Mouse (Mus musculus) hindbrain, embryonic 11.5 days (tissue): ENCODE results near the gene Ldhb. TPM values are rescaled to one million over a fixed set of nuclear protein-coding genes. Genes with fewer than 3 reads are reported as not detected.
A peak's percentile ranks its signal among the peaks of the same experiment; 100 is the strongest.
"Not testable (repeated sequence)": the region's sequence is repeated elsewhere in the genome, so short reads cannot be mapped to it uniquely, and the experiment has no call there.

Source experiments
- ATAC-seq: fragments of 200-750 bp; cut with Nextera tagmentation; 2 replicates; pipeline ENCODE4 v1.8.0; 2017; ENCODE audit warnings: mild to moderate bottlenecking, moderate TSS enrichment, moderate library complexity; ENCODE audit not compliant: low FRiP score
- DNase-seq: peaks from one replicate; pipeline ENCODE4 v3.0.0-alpha.2; 2015; ENCODE audit warnings: low spot score
- H3K27ac ChIP-seq: fragments of 300-500 bp; sonication (generic); 2 replicates; pipeline ENCODE4 v1.5.1; 2014; ENCODE audit warnings: mild to moderate bottlenecking, low read depth, low read length
- H3K27me3 ChIP-seq: fragments of 300-500 bp; sonication (generic); 2 replicates; pipeline ENCODE4 v1.6.1; 2014; ENCODE audit warnings: mild to moderate bottlenecking, low read length, moderate library complexity, mixed read lengths; ENCODE audit not compliant: control insufficient read depth, insufficient read depth
- H3K36me3 ChIP-seq: fragments of 300-500 bp; sonication (generic); 2 replicates; pipeline ENCODE4 v1.6.1; 2014; ENCODE audit warnings: mild to moderate bottlenecking, low read length, moderate library complexity, mixed read lengths; ENCODE audit not compliant: control insufficient read depth, insufficient read depth
- H3K4me1 ChIP-seq: fragments of 300-500 bp; sonication (generic); replicated peaks from 2 replicates; pipeline ENCODE4 v1.6.1; 2014; ENCODE audit warnings: low read length, mixed read lengths; ENCODE audit not compliant: control insufficient read depth, insufficient read depth
- H3K4me2 ChIP-seq: fragments of 300-500 bp; sonication (generic); replicated peaks from 2 replicates; pipeline ENCODE4 v1.6.1; 2014; ENCODE audit warnings: mild to moderate bottlenecking, low read depth, low read length
- H3K4me3 ChIP-seq: fragments of 300-500 bp; sonication (generic); 2 replicates; pipeline ENCODE4 v1.5.1; 2014; ENCODE audit warnings: low read depth, low read length
- H3K9ac ChIP-seq: fragments of 300-500 bp; sonication (generic); 2 replicates; pipeline ENCODE4 v1.6.1; 2014; ENCODE audit warnings: low read depth, low read length
- H3K9me3 ChIP-seq: fragments of 300-500 bp; sonication (generic); 2 replicates; pipeline ENCODE4 v1.6.1; 2016; ENCODE audit warnings: low read length; ENCODE audit not compliant: control insufficient read depth
- WGBS: fragments of 180-500 bp; shearing (Covaris S2); extraction: QIAGEN DNeasy Blood & Tissue Kit; methylation state at CpG from one replicate; pipeline ENCODE4 v1.1.7; 2014; 5-methylcytosine and 5-hydroxymethylcytosine counted together
- polyA plus RNA-seq: library from polyadenylated mRNA; unstranded; fragments of >200 nt; fragmentation: Nextera tagmentation; extraction: Ambion mirVana; gene quantifications from 2 replicates; pipeline ENCODE4 v1.2.1, GENCODE M21; 2014

The Ldhb gene
- polyA plus RNA-seq, 1 experiment from 2014 or later = 388 TPM

- Histone ChIP-seq H3K27ac (no peak overlapping the region), H3K27me3 (peaks cover 4% of the 10 kb centered on the region; the same call in 1 of the 2 replicates), H3K36me3 (no peaks in the 10 kb centered on the region), H3K4me2 (peak overlapping the region; percentile 57), H3K9ac (peak overlapping the region; percentile 59), H3K4me1 (0 out of 2 replicates have a peak, but pooled peaks cover 3% of the 10 kb centered on the region), H3K9me3 (no peaks in the 10 kb centered on the region), H3K4me3 (peak overlapping the region; percentile 54)
- WGBS = 1% methylated on average over 30 of the region's 30 CpGs
- peak; percentile 77 for ATAC-seq
- no peak for DNase-seq
These were observed 548 bp downstream of the Ldhb start for GRCm38 (mm10) chr6:142507033-142507784.

- Histone ChIP-seq H3K4me1 (0 out of 2 replicates have a peak, but pooled peaks cover 3% of the 10 kb centered on the region), H3K36me3 (no peaks in the 10 kb centered on the region), H3K27me3 (peaks cover 4% of the 10 kb centered on the region; the same call in 1 of the 2 replicates), H3K9me3 (no peaks in the 10 kb centered on the region), H3K27ac (no peak overlapping the region), H3K4me3 (peak overlapping the region; percentile 54), H3K9ac (peak overlapping the region; percentile 59), H3K4me2 (peak overlapping the region; percentile 57)
- DNase-seq (peak; percentile 23), ATAC-seq (no peak)
- WGBS = 7% methylated on average over 10 of the region's 10 CpGs
These were observed 1.3 kb downstream of the Ldhb start for GRCm38 (mm10) chr6:142506338-142507032.

- H3K27ac ChIP-seq = no peak overlapping the region
- no peaks in the 10 kb centered on the region for H3K36me3 ChIP-seq
- 80% methylated on average over 8 of the region's 8 CpGs for WGBS
These were observed 4.2 kb downstream of the Ldhb start for GRCm38 (mm10) chr6:142503601-142504000.

GRCm38 (mm10) chr6:142502519-142503125, 5.1 kb downstream of the Ldhb start:
- DNase-seq = no peak
- no peaks in the 10 kb centered on the region for H3K36me3 ChIP-seq
- no peak overlapping the region for H3K4me3 ChIP-seq
- H3K9me3 ChIP-seq = no peaks in the 10 kb centered on the region
- no peaks in the 10 kb centered on the region; the same call in 1 of the 2 replicates for H3K27me3 ChIP-seq
- 0 out of 2 replicates have a peak, but pooled peaks cover 3% of the 10 kb centered on the region for H3K4me1 ChIP-seq
- 91% methylated on average over 10 of the region's 10 CpGs for WGBS
- no peak overlapping the region for H3K4me2 ChIP-seq
- no peak overlapping the region for H3K27ac ChIP-seq
- ATAC-seq = no peak
- no peak overlapping the region for H3K9ac ChIP-seq

More at GRCm38 (mm10) chr6:142503601-142504000, 4.2 kb downstream of the Ldhb start:
- H3K9ac ChIP-seq = no peak overlapping the region
- DNase-seq (no peak), ATAC-seq (no peak)
- 0 out of 2 replicates have a peak, but pooled peaks cover 3% of the 10 kb centered on the region for H3K4me1 ChIP-seq
- H3K4me2 ChIP-seq = no peak overlapping the region
- no peak overlapping the region for H3K4me3 ChIP-seq
- no peaks in the 10 kb centered on the region for H3K9me3 ChIP-seq
- no peaks in the 10 kb centered on the region; the same call in 1 of the 2 replicates for H3K27me3 ChIP-seq

- H3K9ac ChIP-seq, H3K4me3 ChIP-seq, ATAC-seq, H3K4me1 ChIP-seq, H3K9me3 ChIP-seq, H3K4me2 ChIP-seq, H3K36me3 ChIP-seq, DNase-seq, H3K27ac ChIP-seq, H3K27me3 ChIP-seq: not testable (repeated sequence)
- WGBS = 91% methylated on average over 6 of the region's 6 CpGs
These were observed 17.6 kb downstream of the Ldhb start for GRCm38 (mm10) chr6:142490114-142490513.

GRCm38 (mm10) chr6:142487638-142488037, 20.1 kb downstream of the Ldhb start:
- H3K27ac ChIP-seq = no peak overlapping the region
- H3K4me1 ChIP-seq = no peaks in the 10 kb centered on the region
- no peaks in the 10 kb centered on the region for H3K27me3 ChIP-seq
- H3K9ac ChIP-seq = no peak overlapping the region
- no peak overlapping the region for H3K4me2 ChIP-seq
- no peak overlapping the region for H3K4me3 ChIP-seq
- DNase-seq (no peak), ATAC-seq (no peak)
- H3K9me3 ChIP-seq = no peaks in the 10 kb centered on the region
- WGBS = 92% methylated on average over 9 of the region's 9 CpGs
- peaks cover 9% of the 10 kb centered on the region; the same call in 1 of the 2 replicates for H3K36me3 ChIP-seq

GRCm38 (mm10) chr6:142485478-142486123, 22.2 kb downstream of the Ldhb start:
- 91% methylated on average over 4 of the region's 4 CpGs for WGBS
- no peak overlapping the region for H3K9ac ChIP-seq
- H3K27ac ChIP-seq = no peak overlapping the region
- H3K4me2 ChIP-seq = no peak overlapping the region
- H3K9me3 ChIP-seq = no peaks in the 10 kb centered on the region
- 0 out of 2 replicates have a peak, but pooled peaks cover 5% of the 10 kb centered on the region for H3K36me3 ChIP-seq
- ATAC-seq (no peak), DNase-seq (no peak)
- no peaks in the 10 kb centered on the region for H3K4me1 ChIP-seq
- H3K27me3 ChIP-seq = no peaks in the 10 kb centered on the region
- no peak overlapping the region for H3K4me3 ChIP-seq

- DNase-seq (no peak), ATAC-seq (no peak)
- H3K4me2 ChIP-seq = no peak overlapping the region
- no peaks in the 10 kb centered on the region for H3K9me3 ChIP-seq
- no peaks in the 10 kb centered on the region for H3K27me3 ChIP-seq
- H3K27ac ChIP-seq = no peak overlapping the region
- no peak overlapping the region for H3K9ac ChIP-seq
- no peak overlapping the region for H3K4me3 ChIP-seq
- H3K4me1 ChIP-seq = no peaks in the 10 kb centered on the region
- no peaks in the 10 kb centered on the region for H3K36me3 ChIP-seq
- WGBS = 82% methylated on average over 7 of the region's 7 CpGs
These were observed 30.5 kb downstream of the Ldhb start for GRCm38 (mm10) chr6:142477239-142477638.
